Mouse (Mus musculus) brain, embryonic 14.5 days (tissue): ENCODE data around the gene Tiam2.

Source experiments
- CTCF ChIP-seq: fragments of 200-500 bp; IDR thresholded peaks from 2 replicates; pipeline ENCODE4 v1.5.1; 2012; ENCODE audit warnings: inconsistent platforms, mild to moderate bottlenecking, moderate library complexity, borderline replicate concordance; ENCODE audit not compliant: insufficient read depth, insufficient read length; ENCODE audit errors: extremely low read depth
- POLR2A ChIP-seq: fragments of 200-500 bp; IDR thresholded peaks from 2 replicates; pipeline ENCODE4 v1.6.1; 2012; ENCODE audit warnings: mild to moderate bottlenecking, inconsistent platforms, borderline replicate concordance; ENCODE audit not compliant: poor library complexity, insufficient read depth, insufficient read length, severe bottlenecking; ENCODE audit errors: extremely low read depth

GRCm38 (mm10) chr17:3363216-3363615 lies 36.8 kb downstream of the Tiam2 start:
- no peak for TF ChIP-seq CTCF
- TF ChIP-seq POLR2A = no peak
